Mouse (Mus musculus) forebrain, postnatal 0 days (tissue): ENCODE results near the gene Dis3l. TPM values are rescaled to one million over a fixed set of nuclear protein-coding genes. Genes with fewer than 3 reads are reported as not detected.

ENCODE experiments used
- ATAC-seq: fragments of 200-750 bp; cut with Nextera tagmentation; 2 replicates; pipeline ENCODE4 v1.8.0; 2017; ENCODE audit warnings: mild to moderate bottlenecking, moderate library complexity
- DNase-seq: peaks from one replicate; pipeline ENCODE4 v3.0.0-alpha.2; 2015
- H3K27ac ChIP-seq: fragments of 300-500 bp; sonication (generic); 2 replicates; pipeline ENCODE4 v1.5.1; 2014; ENCODE audit warnings: low read depth, mild to moderate bottlenecking, antibody characterized with exemption, low read length, moderate library complexity, mixed read lengths
- H3K27me3 ChIP-seq: fragments of 300-500 bp; sonication (generic); 2 replicates; pipeline ENCODE4 v1.6.1; 2014; ENCODE audit warnings: mild to moderate bottlenecking, low read length, mixed read lengths; ENCODE audit not compliant: insufficient read depth
- H3K36me3 ChIP-seq: fragments of 300-500 bp; sonication (generic); 2 replicates; pipeline ENCODE4 v1.6.1; 2014; ENCODE audit warnings: mild to moderate bottlenecking, moderate library complexity; ENCODE audit not compliant: insufficient read depth
- H3K4me1 ChIP-seq: fragments of 300-500 bp; sonication (generic); 2 replicates; pipeline ENCODE4 v1.6.1; 2014; ENCODE audit warnings: antibody characterized with exemption; ENCODE audit not compliant: insufficient read depth
- H3K4me2 ChIP-seq: fragments of 300-500 bp; sonication (generic); 2 replicates; pipeline ENCODE4 v1.6.1; 2014; ENCODE audit warnings: low read depth, mild to moderate bottlenecking, moderate library complexity
- H3K4me3 ChIP-seq: fragments of 300-500 bp; sonication (generic); 2 replicates; pipeline ENCODE4 v1.5.1; 2014; ENCODE audit warnings: low read depth, low read length, mixed read lengths
- H3K9ac ChIP-seq: fragments of 300-500 bp; sonication (generic); 2 replicates; pipeline ENCODE4 v1.6.1; 2014; ENCODE audit warnings: mild to moderate bottlenecking
- H3K9me3 ChIP-seq: fragments of 300-500 bp; sonication (generic); 2 replicates; pipeline ENCODE4 v1.6.1; 2016; ENCODE audit warnings: low read length
- CTCF ChIP-seq: sonication (generic); IDR thresholded peaks from 2 replicates; pipeline ENCODE4 v1.5.1; 2016; ENCODE audit warnings: antibody characterized with exemption, control low read depth, low read depth
- WGBS: fragments of 180-500 bp; shearing (Covaris S2); extraction: QIAGEN DNeasy Blood & Tissue Kit; methylation state at CpG from one replicate; pipeline ENCODE4 v1.1.7; 2014; 5-methylcytosine and 5-hydroxymethylcytosine counted together
- polyA plus RNA-seq: library from polyadenylated mRNA; unstranded; fragments of >200 nt; fragmentation: Nextera tagmentation; extraction: Ambion mirVana; gene quantifications from 2 replicates; pipeline ENCODE4 v1.2.1, GENCODE M21; 2015
- total RNA-seq: library from RNA; depleted of rRNA; stranded (reverse); fragments of >200 nt; gene quantifications from 2 replicates; pipeline ENCODE4 v1.2.3, GENCODE M21; 2014; rRNA removed

The Dis3l gene
- total RNA-seq, result 19.6 and 28.6 TPM in 2 replicates
- polyA plus RNA-seq, result 15.3 and 18.1 TPM in 2 replicates

GRCm38 (mm10) chr9:64341254-64341566, at the start of gene Dis3l:
Gene Dis3l (minus strand): TSS chr9:64341288.
- Histone ChIP-seq H3K4me3 (peak within 1 kb of the TSS; percentile 65), H3K27me3 (no peaks in the 10 kb centered on the region), H3K4me1 (no peaks in the 10 kb centered on the region), H3K36me3 (no peaks in the 10 kb centered on the region), H3K4me2 (peak within 1 kb of the TSS; percentile 83), H3K27ac (peak within 1 kb of the TSS; percentile 100), H3K9ac (peak within 1 kb of the TSS; percentile 100), H3K9me3 (no peaks in the 10 kb centered on the region)
- no peak for TF ChIP-seq CTCF
- ATAC-seq, result no peak
- 8% methylated on average over 16 of the region's 16 CpGs for WGBS
- no peak for DNase-seq

GRCm38 (mm10) chr9:64389576-64390292, 48.6 kb upstream of the Dis3l start:
- H3K4me1 ChIP-seq, result 0 out of 2 replicates have a peak, but pooled peaks cover 2% of the 10 kb centered on the region
- H3K4me2 ChIP-seq, result no peak overlapping the region
- no peak for DNase-seq
- no peak overlapping the region for H3K4me3 ChIP-seq
- ATAC-seq, result no peak
- no peaks in the 10 kb centered on the region for H3K9me3 ChIP-seq
- no peak for TF ChIP-seq CTCF
- peaks cover 11% of the 10 kb centered on the region for H3K27me3 ChIP-seq
- H3K27ac ChIP-seq, result no peak overlapping the region
- H3K9ac ChIP-seq, result no peak overlapping the region
- H3K36me3 ChIP-seq, result no peaks in the 10 kb centered on the region
- 60% methylated on average over 7 of the region's 7 CpGs for WGBS

- H3K4me2 ChIP-seq, result peak overlapping the region; percentile 100
- H3K27ac ChIP-seq, result no peak overlapping the region
- 2% methylated on average over 45 of the region's 45 CpGs for WGBS
- no peak for ATAC-seq
- 0 out of 2 replicates have a peak, but pooled peaks cover 2% of the 10 kb centered on the region for H3K4me1 ChIP-seq
- H3K36me3 ChIP-seq, result no peaks in the 10 kb centered on the region
- no peaks in the 10 kb centered on the region for H3K9me3 ChIP-seq
- no peak for TF ChIP-seq CTCF
- peak overlapping the region; percentile 61 for H3K4me3 ChIP-seq
- DNase-seq, result peak; percentile 13
- H3K27me3 ChIP-seq, result peaks cover 11% of the 10 kb centered on the region
- H3K9ac ChIP-seq, result peak overlapping the region; percentile 56
These were observed 45.6 kb upstream of the Dis3l start for GRCm38 (mm10) chr9:64386466-64387211.

- Histone ChIP-seq H3K9me3 (no peaks in the 10 kb centered on the region), H3K27ac (no peak within 1 kb of the TSS), H3K4me2 (peak within 1 kb of the TSS; percentile 100), H3K4me3 (peak within 1 kb of the TSS; percentile 61), H3K9ac (peak within 1 kb of the TSS; percentile 56), H3K36me3 (no peaks in the 10 kb centered on the region), H3K27me3 (peaks cover 11% of the 10 kb centered on the region), H3K4me1 (0 out of 2 replicates have a peak, but pooled peaks cover 2% of the 10 kb centered on the region)
- ATAC-seq (peak; percentile 73), DNase-seq (peak; percentile 74)
- 3% methylated on average over 93 of the region's 93 CpGs for WGBS
- TF ChIP-seq CTCF, result no peak
These were observed 44.7 kb upstream of the Dis3l start, which contains the start of gene Megf11 for GRCm38 (mm10) chr9:64385511-64386465. Gene Megf11 (plus strand): TSS chr9:64385626.

GRCm38 (mm10) chr9:64383021-64383788, 42.1 kb upstream of the Dis3l start:
- no peak overlapping the region for H3K27ac ChIP-seq
- no peak overlapping the region for H3K4me2 ChIP-seq
- H3K36me3 ChIP-seq, result no peaks in the 10 kb centered on the region
- H3K27me3 ChIP-seq, result peaks cover 11% of the 10 kb centered on the region
- no peak for TF ChIP-seq CTCF
- WGBS, result 39% methylated on average over 10 of the region's 10 CpGs
- 0 out of 2 replicates have a peak, but pooled peaks cover 2% of the 10 kb centered on the region for H3K4me1 ChIP-seq
- ATAC-seq (peak; percentile 57; the same call in 1 of the 2 replicates), DNase-seq (peak; percentile 45)
- H3K4me3 ChIP-seq, result no peak overlapping the region
- no peak overlapping the region for H3K9ac ChIP-seq
- H3K9me3 ChIP-seq, result no peaks in the 10 kb centered on the region

GRCm38 (mm10) chr9:64376380-64376779, 35.3 kb upstream of the Dis3l start:
- no peak for DNase-seq
- Histone ChIP-seq H3K36me3 (no peaks in the 10 kb centered on the region), H3K9ac (no peak overlapping the region), H3K4me1 (no peaks in the 10 kb centered on the region), H3K4me2 (no peak overlapping the region), H3K27me3 (no peaks in the 10 kb centered on the region), H3K9me3 (no peaks in the 10 kb centered on the region), H3K27ac (no peak overlapping the region), H3K4me3 (no peak overlapping the region)
- no peak for ATAC-seq
- WGBS, result 75% methylated on average over 2 of the region's 2 CpGs
- no peak for TF ChIP-seq CTCF
